Mouse (Mus musculus) liver, embryonic 16.5 days (tissue): ENCODE results near the gene S100a4. TPM values are rescaled to one million over a fixed set of nuclear protein-coding genes. Genes with fewer than 3 reads are reported as not detected.
A peak's percentile ranks its signal among the peaks of the same experiment; 100 is the strongest.

ENCODE experiments used
- ATAC-seq: fragments of 200-750 bp; cut with Nextera tagmentation; 2 replicates; pipeline ENCODE4 v1.8.0; 2017; ENCODE audit warnings: low read depth, mild to moderate bottlenecking, moderate number of reproducible peaks, moderate library complexity
- H3K27ac ChIP-seq: fragments of 300-500 bp; sonication (generic); 2 replicates; pipeline ENCODE4 v1.5.1; 2014; ENCODE audit warnings: mild to moderate bottlenecking, low read length
- H3K27me3 ChIP-seq: fragments of 300-500 bp; sonication (generic); 2 replicates; pipeline ENCODE4 v1.6.1; 2014; ENCODE audit warnings: low read depth, low read length, mixed read lengths; ENCODE audit not compliant: control insufficient read depth, insufficient read depth
- H3K36me3 ChIP-seq: fragments of 300-500 bp; sonication (generic); 2 replicates; pipeline ENCODE4 v1.6.1; 2014; ENCODE audit warnings: mild to moderate bottlenecking; ENCODE audit not compliant: control insufficient read depth, insufficient read depth
- H3K4me1 ChIP-seq: fragments of 300-500 bp; sonication (generic); 2 replicates; pipeline ENCODE4 v1.6.1; 2014; ENCODE audit warnings: low read depth, low read length, mixed read lengths; ENCODE audit not compliant: control insufficient read depth
- H3K4me2 ChIP-seq: fragments of 300-500 bp; sonication (generic); 2 replicates; pipeline ENCODE4 v1.6.1; 2014; ENCODE audit warnings: low read depth, low read length, mixed read lengths
- H3K4me3 ChIP-seq: fragments of 300-500 bp; sonication (generic); 2 replicates; pipeline ENCODE4 v1.5.1; 2014; ENCODE audit warnings: low read depth, mild to moderate bottlenecking, low read length
- H3K9ac ChIP-seq: fragments of 300-500 bp; sonication (generic); 2 replicates; pipeline ENCODE4 v1.6.1; 2014; ENCODE audit warnings: low read depth, low read length
- H3K9me3 ChIP-seq: fragments of 300-500 bp; sonication (generic); replicated peaks from 2 replicates; pipeline ENCODE4 v1.6.1; 2016; ENCODE audit warnings: low read length; ENCODE audit not compliant: control insufficient read depth
- WGBS: fragments of 180-500 bp; shearing (Covaris S2); extraction: QIAGEN DNeasy Blood & Tissue Kit; methylation state at CpG from one replicate; pipeline ENCODE4 v1.1.7; 2014; ENCODE audit not compliant: insufficient replicate concordance; 5-methylcytosine and 5-hydroxymethylcytosine counted together
- polyA plus RNA-seq: library from polyadenylated mRNA; unstranded; fragments of >200 nt; fragmentation: Nextera tagmentation; extraction: Ambion mirVana; gene quantifications from 2 replicates; pipeline ENCODE4 v1.2.1, GENCODE M21; 2015

The S100a4 gene
- polyA plus RNA-seq, 1 experiment from 2014 or later = 2.5 TPM

- H3K36me3 ChIP-seq = no peaks in the 10 kb centered on the region
- WGBS = 27% methylated on average over 7 of the region's 7 CpGs
- peaks cover 4% of the 10 kb centered on the region for H3K4me1 ChIP-seq
- no peaks in the 10 kb centered on the region for H3K9me3 ChIP-seq
- ATAC-seq = no peak
- peaks cover 4% of the 10 kb centered on the region; the same call in 1 of the 2 replicates for H3K27me3 ChIP-seq
- peak overlapping the region; percentile 25 for H3K4me3 ChIP-seq
- no peak overlapping the region for H3K9ac ChIP-seq
- H3K4me2 ChIP-seq = peak overlapping the region; percentile 36; the same call in 1 of the 2 replicates
- no peak overlapping the region for H3K27ac ChIP-seq
These were observed 10.0 kb downstream of the S100a4 start for GRCm38 (mm10) chr3:90613461-90614147.

- Histone ChIP-seq H3K27me3 (peaks cover 4% of the 10 kb centered on the region; the same call in 1 of the 2 replicates), H3K36me3 (no peaks in the 10 kb centered on the region), H3K4me2 (no peak overlapping the region), H3K9ac (no peak overlapping the region), H3K4me1 (peaks cover 4% of the 10 kb centered on the region), H3K27ac (no peak overlapping the region), H3K9me3 (no peaks in the 10 kb centered on the region), H3K4me3 (no peak overlapping the region)
- no peak for ATAC-seq
- WGBS = 59% methylated on average over 6 of the region's 6 CpGs
These were observed 10.6 kb downstream of the S100a4 start for GRCm38 (mm10) chr3:90614148-90614530.

GRCm38 (mm10) chr3:90614611-90615251 is 11.2 kb downstream of the S100a4 start:
- peaks cover 4% of the 10 kb centered on the region; the same call in 1 of the 2 replicates for H3K27me3 ChIP-seq
- H3K27ac ChIP-seq = no peak overlapping the region
- no peaks in the 10 kb centered on the region for H3K36me3 ChIP-seq
- no peak overlapping the region for H3K4me2 ChIP-seq
- no peak overlapping the region for H3K4me3 ChIP-seq
- no peak overlapping the region for H3K9ac ChIP-seq
- H3K9me3 ChIP-seq = no peaks in the 10 kb centered on the region
- peaks cover 4% of the 10 kb centered on the region for H3K4me1 ChIP-seq
- WGBS = 52% methylated on average over 11 of the region's 11 CpGs
- ATAC-seq = no peak

GRCm38 (mm10) chr3:90615415-90615814 is 11.8 kb downstream of the S100a4 start:
- no peak overlapping the region for H3K4me2 ChIP-seq
- H3K36me3 ChIP-seq = no peaks in the 10 kb centered on the region
- no peaks in the 10 kb centered on the region for H3K9me3 ChIP-seq
- H3K27ac ChIP-seq = no peak overlapping the region
- peaks cover 4% of the 10 kb centered on the region; the same call in 1 of the 2 replicates for H3K27me3 ChIP-seq
- H3K9ac ChIP-seq = no peak overlapping the region
- no peak overlapping the region for H3K4me3 ChIP-seq
- peaks cover 4% of the 10 kb centered on the region for H3K4me1 ChIP-seq
- 2% methylated on average over 7 of the region's 7 CpGs for WGBS
- peak; percentile 36; the same call in 1 of the 2 replicates for ATAC-seq

- Histone ChIP-seq H3K4me3 (no peak overlapping the region), H3K27me3 (peaks cover 4% of the 10 kb centered on the region; the same call in 1 of the 2 replicates), H3K27ac (no peak overlapping the region), H3K4me1 (peaks cover 4% of the 10 kb centered on the region), H3K36me3 (no peaks in the 10 kb centered on the region), H3K9ac (no peak overlapping the region), H3K9me3 (no peaks in the 10 kb centered on the region), H3K4me2 (no peak overlapping the region)
- ATAC-seq = no peak
- WGBS = 48% methylated on average over 1 of the region's 1 CpGs
These were observed 12.3 kb downstream of the S100a4 start for GRCm38 (mm10) chr3:90615911-90616310.

GRCm38 (mm10) chr3:90617586-90617985 is 14.0 kb downstream of the S100a4 start:
- no peak for ATAC-seq
- Histone ChIP-seq H3K9me3 (no peaks in the 10 kb centered on the region), H3K4me2 (no peak overlapping the region), H3K9ac (no peak overlapping the region), H3K27me3 (peaks cover 4% of the 10 kb centered on the region; the same call in 1 of the 2 replicates), H3K4me3 (no peak overlapping the region), H3K36me3 (no peaks in the 10 kb centered on the region), H3K4me1 (peaks cover 4% of the 10 kb centered on the region), H3K27ac (no peak overlapping the region)
- WGBS = 6% methylated on average over 1 of the region's 1 CpGs

GRCm38 (mm10) chr3:90621552-90621951 is 18.0 kb downstream of the S100a4 start:
- Histone ChIP-seq H3K27me3 (no peaks in the 10 kb centered on the region), H3K4me2 (no peak overlapping the region), H3K9me3 (no peaks in the 10 kb centered on the region), H3K9ac (no peak overlapping the region), H3K36me3 (no peaks in the 10 kb centered on the region), H3K27ac (no peak overlapping the region), H3K4me3 (no peak overlapping the region), H3K4me1 (no peaks in the 10 kb centered on the region)
- ATAC-seq = no peak
- whole genome bisulfite sequencing = 28% methylated on average over 7 of the region's 7 CpGs

- Histone ChIP-seq H3K36me3 (no peaks in the 10 kb centered on the region), H3K4me2 (no peak overlapping the region), H3K27ac (no peak overlapping the region), H3K9ac (no peak overlapping the region), H3K27me3 (no peaks in the 10 kb centered on the region), H3K4me1 (no peaks in the 10 kb centered on the region), H3K9me3 (no peaks in the 10 kb centered on the region), H3K4me3 (no peak overlapping the region)
- 32% methylated on average over 2 of the region's 2 CpGs for WGBS
- ATAC-seq = no peak
These were observed 20.0 kb downstream of the S100a4 start for GRCm38 (mm10) chr3:90623435-90624071.

- ATAC-seq = no peak
- Histone ChIP-seq H3K4me1 (no peaks in the 10 kb centered on the region), H3K27ac (no peak overlapping the region), H3K36me3 (no peaks in the 10 kb centered on the region), H3K9ac (no peak overlapping the region), H3K4me3 (no peak overlapping the region), H3K27me3 (no peaks in the 10 kb centered on the region), H3K9me3 (no peaks in the 10 kb centered on the region), H3K4me2 (no peak overlapping the region)
- WGBS = 56% methylated on average over 5 of the region's 5 CpGs
These were observed 21.9 kb downstream of the S100a4 start for GRCm38 (mm10) chr3:90625496-90625895.
